Mouse (Mus musculus) inflammation-experienced regulatory T-cells, adult 16 weeks (primary cell): ENCODE data around the gene Zranb1. TPM values are rescaled to one million over a fixed set of nuclear protein-coding genes. Genes with fewer than 3 reads are reported as not detected.

Experiments
- polyA plus RNA-seq: library from polyadenylated mRNA; unstranded; fragments of 100-300 nt; shearing (Covaris generic); gene quantifications from one replicate; pipeline ENCODE4 v1.2.1, GENCODE M21; 2017

Zranb1 gene
- polyA plus RNA-seq, result 5.1 TPM

GRCm38 (mm10) chr7:132930850-132931559, at the start of gene Zranb1:
Zranb1 (plus strand) TSS chr7:132931142.

Other genes with a start within 250 kb of the Zranb1 start
- gene Fam53b, start 117.3 kb upstream of the Zranb1 start, polyA plus RNA-seq, result 146 TPM
- gene Eef1akmt2, start 78.5 kb upstream of the Zranb1 start, polyA plus RNA-seq, result 59.7 TPM
- 42.6 TPM for gene Abraxas2, start 71.9 kb upstream of the Zranb1 start, polyA plus RNA-seq
- gene Fgfr2, start 192.2 kb downstream of the Zranb1 start, polyA plus RNA-seq, result not detected
- 1.2 TPM for gene Ctbp2, start 193.2 kb downstream of the Zranb1 start, polyA plus RNA-seq